Mouse (Mus musculus) liver, postnatal 0 days (tissue): ENCODE results near the gene Cxcl12. TPM values are rescaled to one million over a fixed set of nuclear protein-coding genes. Genes with fewer than 3 reads are reported as not detected.

Experiments
- ATAC-seq: fragments of 200-750 bp; cut with Nextera tagmentation; 2 replicates; pipeline ENCODE4 v1.8.0; 2017; ENCODE audit warnings: mild to moderate bottlenecking, moderate library complexity
- DNase-seq: peaks from one replicate; pipeline ENCODE4 v3.0.0-alpha.2; 2016
- H3K27ac ChIP-seq: fragments of 300-500 bp; sonication (generic); 2 replicates; pipeline ENCODE4 v1.5.1; 2014; ENCODE audit warnings: antibody characterized with exemption, moderate library complexity, mild to moderate bottlenecking, low read depth
- H3K27me3 ChIP-seq: fragments of 300-500 bp; sonication (generic); 2 replicates; pipeline ENCODE4 v1.6.1; 2014; ENCODE audit warnings: low read length, control low read depth, mixed read lengths; ENCODE audit not compliant: insufficient read depth
- H3K36me3 ChIP-seq: fragments of 300-500 bp; sonication (generic); replicated peaks from 2 replicates; pipeline ENCODE4 v1.6.1; 2014; ENCODE audit warnings: mild to moderate bottlenecking, control low read depth, low read length, moderate library complexity, mixed read lengths; ENCODE audit not compliant: insufficient read depth
- H3K4me1 ChIP-seq: fragments of 300-500 bp; sonication (generic); 2 replicates; pipeline ENCODE4 v1.6.1; 2014; ENCODE audit warnings: antibody characterized with exemption, mild to moderate bottlenecking, control low read depth; ENCODE audit not compliant: insufficient read depth
- H3K4me2 ChIP-seq: fragments of 300-500 bp; sonication (generic); 2 replicates; pipeline ENCODE4 v1.6.1; 2014; ENCODE audit warnings: low read depth, mild to moderate bottlenecking, low read length, moderate library complexity, mixed read lengths
- H3K4me3 ChIP-seq: fragments of 300-500 bp; sonication (generic); 2 replicates; pipeline ENCODE4 v1.5.1; 2014; ENCODE audit warnings: low read depth, low read length
- H3K9ac ChIP-seq: fragments of 300-500 bp; sonication (generic); replicated peaks from 2 replicates; pipeline ENCODE4 v1.6.1; 2014; ENCODE audit warnings: mild to moderate bottlenecking, moderate library complexity
- H3K9me3 ChIP-seq: fragments of 300-500 bp; sonication (generic); 2 replicates; pipeline ENCODE4 v1.6.1; 2016; ENCODE audit warnings: mild to moderate bottlenecking, control low read depth, low read length, mixed read lengths
- CTCF ChIP-seq: sonication (generic); IDR thresholded peaks from 2 replicates; pipeline ENCODE4 v1.5.1; 2016; ENCODE audit warnings: antibody characterized with exemption, low read depth
- EP300 ChIP-seq: IDR thresholded peaks from 2 replicates; pipeline ENCODE4 v1.6.1; 2016; ENCODE audit warnings: antibody characterized with exemption, low read depth, mild to moderate bottlenecking
- WGBS: fragments of 180-500 bp; shearing (Covaris S2); extraction: QIAGEN DNeasy Blood & Tissue Kit; methylation state at CpG from one replicate; pipeline ENCODE4 v1.1.7; 2014; ENCODE audit not compliant: insufficient replicate concordance; 5-methylcytosine and 5-hydroxymethylcytosine counted together
- polyA plus RNA-seq: library from polyadenylated mRNA; unstranded; fragments of >200 nt; fragmentation: Nextera tagmentation; extraction: Ambion mirVana; gene quantifications from 2 replicates; pipeline ENCODE4 v1.2.1, GENCODE M21; 2015

Cxcl12 gene
- polyA plus RNA-seq, 1 experiment from 2014 or later, result 124 TPM

DNA sequence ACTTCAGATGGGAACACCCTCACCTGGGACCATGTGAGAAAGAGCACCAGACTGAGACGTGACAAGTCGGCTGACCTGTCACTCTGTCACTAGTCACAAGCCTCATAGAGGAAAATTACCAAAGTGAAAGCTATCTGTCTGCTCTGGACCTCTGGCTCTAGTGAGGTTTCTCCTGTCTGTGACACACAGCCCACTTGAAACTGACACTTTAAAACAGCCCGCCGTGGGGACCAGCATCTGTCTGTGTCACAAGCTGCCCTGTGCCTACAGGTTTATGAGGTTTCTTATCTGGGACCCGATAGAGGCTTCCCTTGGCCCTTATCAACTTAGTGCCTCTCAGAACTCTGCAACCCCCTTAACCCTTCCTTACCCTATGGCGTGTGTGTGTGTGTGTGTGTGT is 41.8 kb downstream of the Cxcl12 start:
- H3K27me3 ChIP-seq, result no peaks in the 10 kb centered on the region
- H3K4me1 ChIP-seq, result no peaks in the 10 kb centered on the region
- H3K9ac ChIP-seq, result no peak overlapping the region
- no peak overlapping the region for H3K27ac ChIP-seq
- H3K4me3 ChIP-seq, result no peak overlapping the region
- WGBS, result 36% methylated on average over 6 of the region's 6 CpGs
- no peak for ATAC-seq
- H3K36me3 ChIP-seq, result no peaks in the 10 kb centered on the region
- no peak for DNase-seq
- TF ChIP-seq CTCF (no peak), EP300 (no peak)
- H3K4me2 ChIP-seq, result no peak overlapping the region
- H3K9me3 ChIP-seq, result no peaks in the 10 kb centered on the region

DNA sequence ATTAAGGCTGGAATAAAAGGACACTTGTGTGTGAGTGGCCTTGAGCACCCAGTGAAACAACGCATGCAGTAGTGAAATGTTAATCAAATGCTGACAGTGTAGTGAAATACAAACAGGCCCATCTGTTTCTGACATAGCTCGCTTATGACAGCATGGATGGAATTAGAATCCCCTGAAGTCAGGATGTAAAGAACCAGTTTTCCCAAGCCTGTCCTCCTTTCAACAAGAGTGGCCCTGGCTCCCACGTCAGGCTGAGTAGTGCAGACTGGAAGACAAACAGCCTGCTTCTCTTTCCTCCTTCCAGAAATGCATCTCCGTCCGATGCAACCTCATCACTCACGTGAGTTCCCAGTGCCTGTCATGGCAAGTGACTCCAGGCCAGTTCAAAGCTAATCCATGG is 42.2 kb downstream of the Cxcl12 start:
- Histone ChIP-seq H3K4me2 (no peak overlapping the region), H3K4me1 (no peaks in the 10 kb centered on the region), H3K27ac (no peak overlapping the region), H3K27me3 (no peaks in the 10 kb centered on the region), H3K4me3 (no peak overlapping the region), H3K9me3 (no peaks in the 10 kb centered on the region), H3K9ac (no peak overlapping the region), H3K36me3 (no peaks in the 10 kb centered on the region)
- DNase-seq (no peak), ATAC-seq (no peak)
- WGBS, result 74% methylated on average over 6 of the region's 6 CpGs
- no peak for TF ChIP-seq CTCF
- TF ChIP-seq EP300, result no peak

DNA sequence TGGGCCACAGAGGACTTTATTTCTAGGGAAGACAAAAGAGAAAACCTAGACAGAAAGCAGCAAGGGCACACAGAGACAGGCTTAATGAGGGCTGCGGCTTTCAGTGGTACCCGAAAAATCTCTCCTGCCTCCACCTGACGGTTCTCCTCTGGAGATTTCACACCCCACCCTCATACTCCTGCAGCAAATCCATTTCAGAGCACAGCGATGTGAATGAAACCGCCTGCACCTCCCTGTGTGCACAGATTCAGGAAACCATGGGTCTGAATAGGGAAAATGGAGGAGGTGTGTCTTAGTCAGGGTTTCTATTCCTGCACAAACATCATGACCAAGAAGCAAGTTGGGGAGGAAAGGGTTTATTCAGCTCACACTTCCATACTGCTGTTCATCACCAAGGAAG is 46.2 kb downstream of the Cxcl12 start:
- Histone ChIP-seq H3K9ac (no peak overlapping the region), H3K4me1 (no peaks in the 10 kb centered on the region), H3K27me3 (no peaks in the 10 kb centered on the region), H3K36me3 (no peaks in the 10 kb centered on the region), H3K27ac (no peak overlapping the region), H3K4me3 (no peak overlapping the region), H3K9me3 (no peaks in the 10 kb centered on the region), H3K4me2 (no peak overlapping the region)
- 76% methylated on average over 5 of the region's 5 CpGs for WGBS
- TF ChIP-seq CTCF (no peak), EP300 (no peak)
- DNase-seq, result no peak
- no peak for ATAC-seq

DNA sequence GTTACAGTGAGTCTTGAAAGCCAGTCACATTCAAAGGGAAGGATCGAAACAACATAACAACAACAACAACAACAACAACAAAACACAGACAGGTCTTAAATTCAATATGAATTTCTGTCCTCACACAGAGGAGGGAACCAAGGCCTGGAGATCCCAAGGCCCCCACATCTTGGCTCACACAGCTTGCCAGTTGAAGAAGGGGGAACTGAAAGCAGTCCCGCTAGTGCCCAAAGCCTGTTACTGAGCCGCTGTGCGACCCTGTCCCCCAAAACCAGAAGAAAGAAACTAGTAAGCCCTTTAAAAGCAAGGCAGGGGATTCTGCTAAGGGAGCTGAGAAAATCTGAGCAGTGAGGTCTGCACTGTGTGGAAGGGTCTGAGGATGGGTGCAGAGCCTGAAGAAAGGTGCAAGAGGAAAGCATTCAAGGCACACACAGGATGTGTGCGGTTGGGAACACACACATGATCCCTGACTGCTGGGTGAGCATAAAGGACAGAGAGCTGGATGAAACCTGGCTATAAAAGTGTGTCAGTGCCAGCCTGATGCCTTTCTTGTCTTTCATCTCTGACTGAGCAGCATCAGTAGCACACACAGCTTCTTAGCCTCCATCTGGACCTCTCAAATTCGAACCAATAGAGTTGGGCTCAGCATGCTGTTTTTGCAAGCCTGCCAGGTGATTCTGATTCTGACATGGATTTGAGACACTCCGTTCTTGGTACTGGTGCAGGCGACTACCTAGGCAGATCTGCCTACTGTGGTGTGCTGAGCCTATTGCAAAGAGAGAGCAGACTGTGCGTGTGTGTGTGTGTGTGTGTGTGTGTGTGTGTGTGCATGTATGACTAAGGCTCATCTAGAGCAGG is 50.3 kb downstream of the Cxcl12 start:
- Histone ChIP-seq H3K9me3 (no peaks in the 10 kb centered on the region), H3K4me2 (no peak overlapping the region), H3K4me1 (no peaks in the 10 kb centered on the region; the same call in 1 of the 2 replicates), H3K36me3 (no peaks in the 10 kb centered on the region), H3K27me3 (no peaks in the 10 kb centered on the region), H3K9ac (no peak overlapping the region), H3K27ac (no peak overlapping the region), H3K4me3 (no peak overlapping the region)
- ATAC-seq (no peak), DNase-seq (no peak)
- no peak for TF ChIP-seq CTCF
- TF ChIP-seq EP300, result no peak
- 69% methylated on average over 9 of the region's 9 CpGs for WGBS

DNA sequence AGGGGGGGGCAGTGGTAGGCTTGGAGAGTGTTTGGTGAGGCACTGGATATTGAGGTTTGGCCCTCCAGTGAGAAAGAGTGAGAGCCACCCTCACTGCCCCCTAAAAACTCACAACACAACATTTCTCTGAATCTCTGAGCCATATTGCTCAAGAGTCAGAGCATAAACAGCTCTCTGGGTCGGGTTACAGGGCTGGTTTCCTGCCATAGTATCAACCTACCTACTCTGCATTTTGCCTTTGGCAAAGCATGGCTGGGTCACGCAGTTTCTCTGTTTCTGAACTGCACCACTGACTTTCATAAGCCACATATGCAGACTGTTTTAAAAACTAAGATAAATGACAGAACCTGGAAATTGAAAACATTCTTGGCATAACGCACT is 51.0 kb downstream of the Cxcl12 start:
- Histone ChIP-seq H3K27me3 (no peaks in the 10 kb centered on the region), H3K27ac (no peak overlapping the region), H3K4me1 (no peaks in the 10 kb centered on the region; the same call in 1 of the 2 replicates), H3K4me2 (no peak overlapping the region), H3K36me3 (no peaks in the 10 kb centered on the region), H3K4me3 (no peak overlapping the region), H3K9ac (no peak overlapping the region), H3K9me3 (no peaks in the 10 kb centered on the region)
- ATAC-seq (no peak), DNase-seq (no peak)
- 51% methylated on average over 3 of the region's 3 CpGs for WGBS
- TF ChIP-seq CTCF, result no peak
- no peak for TF ChIP-seq EP300

DNA sequence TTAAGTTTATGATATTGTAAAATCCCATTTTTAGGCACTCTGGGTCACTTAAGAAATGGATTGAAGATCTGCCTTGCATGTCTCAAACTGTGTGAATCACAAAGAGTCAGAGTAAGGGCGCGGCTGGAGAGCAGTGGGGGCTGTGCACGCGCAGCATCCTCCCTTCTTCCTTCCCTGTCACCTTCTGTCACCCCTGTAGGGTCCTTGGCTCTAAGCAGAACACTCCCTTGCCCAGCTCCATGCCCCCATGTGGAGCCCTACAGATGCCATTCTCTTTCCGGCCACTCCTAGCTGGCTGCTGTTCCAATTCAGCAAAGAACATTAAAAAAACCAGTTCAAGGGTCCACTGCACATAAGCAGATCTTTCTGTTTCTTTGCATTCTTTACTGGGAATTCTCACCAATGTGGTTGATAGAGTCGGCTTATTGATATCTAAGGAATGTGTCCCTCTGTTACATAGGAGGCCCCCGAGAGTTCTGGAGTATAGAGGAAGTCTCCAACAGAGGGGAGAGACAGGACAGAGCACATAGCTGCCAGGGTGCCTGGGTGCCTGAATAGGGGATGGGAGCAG is 51.7 kb downstream of the Cxcl12 start:
- WGBS, result 69% methylated on average over 7 of the region's 7 CpGs
- Histone ChIP-seq H3K4me1 (no peaks in the 10 kb centered on the region; the same call in 1 of the 2 replicates), H3K9ac (no peak overlapping the region), H3K4me3 (no peak overlapping the region), H3K4me2 (no peak overlapping the region), H3K27me3 (no peaks in the 10 kb centered on the region), H3K36me3 (no peaks in the 10 kb centered on the region), H3K9me3 (no peaks in the 10 kb centered on the region), H3K27ac (no peak overlapping the region)
- DNase-seq (no peak), ATAC-seq (no peak)
- TF ChIP-seq CTCF (no peak), EP300 (no peak)
